ENCODE assay signal across 9 mouse cellular contexts in the genomic region with DNA sequence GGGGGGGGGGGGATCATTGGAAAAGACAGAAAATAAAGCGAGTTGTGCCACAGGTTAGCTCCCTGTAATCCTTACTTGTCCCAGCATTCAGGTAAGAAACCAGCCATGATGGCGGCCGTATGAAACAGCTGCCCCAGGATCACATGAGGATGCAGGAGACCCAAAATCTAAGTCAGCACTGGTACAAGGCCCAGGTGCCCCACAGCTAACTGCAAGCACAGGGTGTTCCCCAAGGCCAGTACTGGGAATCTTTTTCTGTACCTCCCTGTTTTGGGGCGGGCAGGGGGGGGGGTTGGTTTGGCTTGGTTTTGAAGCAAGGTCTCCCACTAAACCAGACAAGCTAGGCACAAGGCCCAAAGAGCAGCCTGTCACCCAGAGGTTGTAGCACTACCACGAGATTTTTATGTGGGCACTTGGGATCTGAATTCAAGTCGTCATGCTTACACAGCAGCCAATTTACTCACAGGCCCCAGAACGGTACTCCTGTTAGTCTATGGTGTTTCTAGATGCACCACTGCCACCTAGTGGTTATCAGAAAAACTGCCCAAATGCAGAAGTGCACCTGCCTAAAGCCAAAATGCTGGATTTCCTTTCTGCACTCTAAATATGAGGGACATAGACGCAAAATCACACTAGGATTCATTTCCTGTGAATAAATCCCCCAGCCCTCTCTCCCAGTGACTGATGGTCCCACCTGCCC. TPM values are rescaled to one million over a fixed set of nuclear protein-coding genes. Genes with fewer than 3 reads are reported as not detected.
A peak's percentile ranks its signal among the peaks of the same experiment; 100 is the strongest.
DNase-seq lines count a peak whose midpoint lies in the region; ATAC-seq lines count a peak whose summit lies in the region.
"Had no signal": no experiment of that assay in that cellular context is flagged by ENCODE, and none has a peak within 500 bp of the region (broad histone marks: within the 10 kb centered on the region; RNA-seq: fewer than 3 reads in every experiment).

No protein-coding gene starts in this region.

- ATAC-seq in forebrain, embryonic 16.5 days: peak; percentile 71
- peak; percentile 89 for ATAC-seq in megakaryocyte-erythroid progenitor cell, adult 5-6 weeks (replicated peaks; ENCODE audit: low FRiP score, low TSS enrichment, poor library complexity, severe bottlenecking)

- H3K9me3 ChIP-seq in forebrain, embryonic 16.5 days (ENCODE audit: control insufficient read depth, low read length): no peaks in the 10 kb centered on the region
- H3K9me3 ChIP-seq: heart, embryonic 13.5 days had no signal

- H3K4me1 ChIP-seq in forebrain, embryonic 16.5 days (replicated peaks; ENCODE audit: control insufficient read depth, insufficient read depth, low read length): no peaks in the 10 kb centered on the region
- H3K4me1 ChIP-seq: heart, embryonic 13.5 days had no signal

- H3K27me3 ChIP-seq in forebrain, embryonic 16.5 days (replicated peaks; ENCODE audit: control insufficient read depth, insufficient read depth, low read length): no peaks in the 10 kb centered on the region

- DNase-seq in adrenal gland, adult (ENCODE audit: inconsistent age in 2 of 2, low spot score in 1 of 2): peak; percentile 29 to 74
- DNase-seq in adrenal gland, adult 8-10 months: no peak
- DNase-seq in urinary bladder, postnatal 36 days (ENCODE audit: low spot score in 2 of 2): peak; percentile 8 to 10
- no peak for DNase-seq in urinary bladder, postnatal 10 days (ENCODE audit: low spot score)
- peak; percentile 63 for DNase-seq in kidney, postnatal 10 days
- DNase-seq in thymus, postnatal 14 days: peak; percentile 25

- H3K27ac ChIP-seq in forebrain, embryonic 16.5 days (ENCODE audit: low read length): no peak overlapping the region
- H3K27ac ChIP-seq: heart, embryonic 13.5 days had no signal

- no peak overlapping the region for H3K4me2 ChIP-seq in forebrain, embryonic 16.5 days (ENCODE audit: low read length)
- H3K4me2 ChIP-seq: heart, embryonic 13.5 days had no signal

- H3K36me3 ChIP-seq in forebrain, embryonic 16.5 days (ENCODE audit: control insufficient read depth, insufficient read depth): no peaks in the 10 kb centered on the region
- H3K36me3 ChIP-seq: heart, embryonic 13.5 days had no signal

- no peak overlapping the region for H3K4me3 ChIP-seq in forebrain, embryonic 16.5 days (replicated peaks; ENCODE audit: low read length)
- H3K4me3 ChIP-seq: heart, embryonic 13.5 days had no signal

- H3K9ac ChIP-seq in forebrain, embryonic 16.5 days (replicated peaks; ENCODE audit: low read depth, low read length): no peak overlapping the region
- H3K9ac ChIP-seq: heart, embryonic 13.5 days had no signal

- 42% methylated on average over 8 of the region's 8 CpGs for WGBS in forebrain, embryonic 16.5 days

RNA-seq across cellular contexts. Expression of a gene that starts 13.8 kb away (rescaled TPM):
- 1 to 10 TPM; 1.0 to 7.3 (median 2.4) TPM for total RNA-seq in adrenal gland, adult 8-10 months (2022)
- polyA plus RNA-seq in forebrain, embryonic 16.5 days (2015; fragmentation: Nextera tagmentation; extraction: Ambion mirVana): not detected in 2 replicates
- total RNA-seq in megakaryocyte-erythroid progenitor cell, adult 5-6 weeks (2014; fragmentation: Nextera tagmentation): not detected in 2 replicates
- total RNA-seq in megakaryocyte-erythroid progenitor cell, adult 5-6 weeks (2017): not detected in 2 replicates

Comparison
In these comparisons a context has a peak if more than half of its experiments do, and no peak if none do; other contexts are left out.
1. DNase-seq: peak in adrenal gland, adult (2 of 2), urinary bladder, postnatal 36 days (2 of 2), kidney, postnatal 10 days (single experiment) and thymus, postnatal 14 days (single experiment); none in adrenal gland, adult 8-10 months (single experiment) and urinary bladder, postnatal 10 days (single experiment).